Mouse (Mus musculus) spleen, adult 2 months (tissue): ENCODE data around the gene Ostm1. TPM values are rescaled to one million over a fixed set of nuclear protein-coding genes. Genes with fewer than 3 reads are reported as not detected.

ENCODE experiments used
- DNase-seq, 2 experiments: peaks; one replicate each; pipeline versions ENCODE4 v3.0.0 to v3.0.0-alpha.2; 2012 to 2021; ENCODE audit warnings: low spot score in 2 of 2, low read depth in 1 of 2
- H3K27ac ChIP-seq: fragments of 200-500 bp; 2 replicates; pipeline ENCODE4 v1.5.1; 2012; ENCODE audit warnings: low read length, inconsistent platforms; ENCODE audit not compliant: insufficient read depth
- H3K27me3 ChIP-seq: fragments of 200-500 bp; 2 replicates; pipeline ENCODE4 v1.6.1; 2012; ENCODE audit warnings: mild to moderate bottlenecking, moderate library complexity, low read length, inconsistent platforms; ENCODE audit not compliant: control insufficient read depth, insufficient read depth
- H3K36me3 ChIP-seq: fragments of 200-500 bp; 2 replicates; pipeline ENCODE4 v1.6.1; 2012; ENCODE audit warnings: mild to moderate bottlenecking, low read length, inconsistent platforms; ENCODE audit not compliant: control insufficient read depth, insufficient read depth
- H3K4me1 ChIP-seq: fragments of 200-500 bp; 2 replicates; pipeline ENCODE4 v1.6.1; 2011; ENCODE audit warnings: inconsistent platforms; ENCODE audit not compliant: control insufficient read depth, insufficient read depth, insufficient read length
- H3K4me3 ChIP-seq: fragments of 200-500 bp; 2 replicates; pipeline ENCODE4 v1.5.1; 2011; ENCODE audit warnings: mild to moderate bottlenecking, inconsistent platforms; ENCODE audit not compliant: insufficient read depth, insufficient read length; ENCODE audit errors: extremely low read depth
- CTCF ChIP-seq: fragments of 200-500 bp; IDR thresholded peaks from 2 replicates; pipeline ENCODE4 v1.5.1; 2011; ENCODE audit warnings: mild to moderate bottlenecking, inconsistent platforms; ENCODE audit not compliant: insufficient read depth, insufficient read length, insufficient replicate concordance; ENCODE audit errors: extremely low read depth
- POLR2A ChIP-seq: fragments of 200-500 bp; IDR thresholded peaks from 2 replicates; pipeline ENCODE4 v1.6.1; 2011; ENCODE audit warnings: low read depth, low read length, inconsistent platforms
- WGBS: fragments of 180-500 bp; shearing (Covaris S2); methylation state at CpG from one replicate; pipeline ENCODE4 v1.1.7; 2018; 5-methylcytosine and 5-hydroxymethylcytosine counted together
- polyA plus RNA-seq: library from polyadenylated mRNA; depleted of rRNA; stranded (reverse); fragments of >200 nt; gene quantifications from 2 replicates; pipeline ENCODE4 v1.2.3, GENCODE M21; 2012

Gene Ostm1
- polyA plus RNA-seq, 1 experiment = 16.2 TPM

GRCm38 (mm10) chr10:42630596-42631355, 47.2 kb downstream of the Ostm1 start:
- Histone ChIP-seq H3K4me3 (no peak overlapping the region), H3K36me3 (no peaks in the 10 kb centered on the region), H3K27ac (no peak overlapping the region), H3K4me1 (peaks cover 3% of the 10 kb centered on the region), H3K27me3 (peaks cover 26% of the 10 kb centered on the region)
- TF ChIP-seq POLR2A (no peak), CTCF (no peak)
- WGBS = 18% methylated on average over 19 of the region's 19 CpGs
- DNase-seq = no peak

- H3K4me1 ChIP-seq = peaks cover 8% of the 10 kb centered on the region
- H3K4me3 ChIP-seq = peak overlapping the region; percentile 75; the same call in 1 of the 2 replicates
- peaks cover 29% of the 10 kb centered on the region for H3K27me3 ChIP-seq
- no peaks in the 10 kb centered on the region for H3K36me3 ChIP-seq
- no peak for TF ChIP-seq CTCF
- no peak for DNase-seq
- WGBS = 4% methylated on average over 42 of the region's 42 CpGs
- no peak overlapping the region for H3K27ac ChIP-seq
Measured at GRCm38 (mm10) chr10:42631754-42632452, 48.3 kb downstream of the Ostm1 start.

- peaks cover 29% of the 10 kb centered on the region for H3K27me3 ChIP-seq
- TF ChIP-seq POLR2A (no peak), CTCF (no peak)
- no peak for DNase-seq
- H3K4me3 ChIP-seq = peak overlapping the region; percentile 75
- peaks cover 10% of the 10 kb centered on the region for H3K4me1 ChIP-seq
- WGBS = 3% methylated on average over 39 of the region's 39 CpGs
- H3K27ac ChIP-seq = no peak overlapping the region
- H3K36me3 ChIP-seq = no peaks in the 10 kb centered on the region
Measured at GRCm38 (mm10) chr10:42632453-42633360, 49.1 kb downstream of the Ostm1 start.

GRCm38 (mm10) chr10:42633361-42634121, 49.9 kb downstream of the Ostm1 start:
- 8% methylated on average over 23 of the region's 23 CpGs for WGBS
- Histone ChIP-seq H3K4me1 (peaks cover 10% of the 10 kb centered on the region), H3K36me3 (no peaks in the 10 kb centered on the region), H3K27ac (no peak overlapping the region), H3K27me3 (peaks cover 29% of the 10 kb centered on the region), H3K4me3 (peak overlapping the region; percentile 75)
- no peak for TF ChIP-seq POLR2A
- TF ChIP-seq CTCF = no peak
- no peak for DNase-seq

GRCm38 (mm10) chr10:42634122-42634720, 50.6 kb downstream of the Ostm1 start:
- no peak for TF ChIP-seq CTCF
- no peak for TF ChIP-seq POLR2A
- 13% methylated on average over 8 of the region's 8 CpGs for WGBS
- H3K27me3 ChIP-seq = peaks cover 29% of the 10 kb centered on the region
- no peak for DNase-seq
- no peak overlapping the region for H3K4me3 ChIP-seq
- H3K4me1 ChIP-seq = peaks cover 10% of the 10 kb centered on the region
- no peaks in the 10 kb centered on the region for H3K36me3 ChIP-seq
- H3K27ac ChIP-seq = no peak overlapping the region

GRCm38 (mm10) chr10:42635046-42635445, 51.4 kb downstream of the Ostm1 start:
- Histone ChIP-seq H3K4me1 (peaks cover 10% of the 10 kb centered on the region), H3K27me3 (peaks cover 29% of the 10 kb centered on the region), H3K36me3 (no peaks in the 10 kb centered on the region), H3K27ac (no peak overlapping the region), H3K4me3 (no peak overlapping the region)
- WGBS = 16% methylated on average over 11 of the region's 11 CpGs
- DNase-seq = no peak
- TF ChIP-seq CTCF (no peak), POLR2A (no peak)
